Mouse (Mus musculus): ENCODE data around the gene Ulk3. TPM values are rescaled to one million over a fixed set of nuclear protein-coding genes. Genes with fewer than 3 reads are reported as not detected.

Gene Ulk3
- total RNA-seq (2014; fragmentation: Nextera tagmentation) (9.9 and 12.9 TPM in 2 replicates), total RNA-seq (2017) (3.1 and 6.0 TPM in 2 replicates)

DNA sequence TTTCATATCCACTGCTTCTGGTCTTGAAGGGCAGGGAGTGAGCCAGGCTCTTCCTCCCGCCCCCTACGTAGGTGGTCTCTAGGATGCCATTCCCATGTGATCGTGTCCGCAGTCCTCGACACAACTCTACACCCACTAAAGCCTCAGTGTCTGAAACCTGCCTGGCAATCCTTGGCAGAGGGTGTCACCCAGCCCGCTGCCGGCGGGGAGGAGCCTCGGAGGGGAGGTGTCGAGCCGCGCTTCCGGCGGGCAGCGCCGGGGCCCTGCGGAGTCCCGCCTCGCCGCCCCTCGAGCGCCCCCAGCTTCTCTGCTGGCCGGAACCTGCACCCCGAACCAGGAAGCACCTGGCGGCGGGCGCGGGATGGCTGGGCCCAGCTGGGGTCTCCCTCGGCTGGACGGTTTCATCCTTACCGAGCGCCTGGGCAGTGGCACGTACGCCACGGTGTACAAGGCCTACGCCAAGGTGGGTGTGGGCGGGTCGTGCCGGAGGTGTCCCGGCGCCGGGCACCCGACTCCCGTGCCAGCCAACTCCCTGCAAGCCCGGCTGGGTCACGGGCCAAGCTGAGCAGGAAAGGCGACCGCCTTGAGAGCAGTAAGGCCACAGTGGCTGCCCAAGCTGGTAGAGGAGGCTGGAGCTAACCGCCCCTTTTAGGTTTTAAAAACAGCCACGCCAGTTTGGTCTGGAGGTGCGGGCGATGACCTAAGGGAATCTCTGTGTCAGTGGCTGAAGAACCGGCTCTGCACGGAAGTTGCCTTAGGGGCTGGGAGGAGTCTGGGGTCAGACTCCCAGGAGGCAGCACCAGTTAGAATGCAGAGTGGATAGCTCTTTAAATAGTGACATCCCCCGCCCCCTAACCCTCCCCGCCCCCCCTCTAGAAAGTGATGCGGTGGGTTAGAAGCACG, at the start of gene Ulk3:
Ulk3 (plus strand) TSS at position 229 of the 903 bp plus-strand sequence.
- peak; percentile 85 for ATAC-seq (replicated peaks; ENCODE audit: poor library complexity, severe bottlenecking)

DNA sequence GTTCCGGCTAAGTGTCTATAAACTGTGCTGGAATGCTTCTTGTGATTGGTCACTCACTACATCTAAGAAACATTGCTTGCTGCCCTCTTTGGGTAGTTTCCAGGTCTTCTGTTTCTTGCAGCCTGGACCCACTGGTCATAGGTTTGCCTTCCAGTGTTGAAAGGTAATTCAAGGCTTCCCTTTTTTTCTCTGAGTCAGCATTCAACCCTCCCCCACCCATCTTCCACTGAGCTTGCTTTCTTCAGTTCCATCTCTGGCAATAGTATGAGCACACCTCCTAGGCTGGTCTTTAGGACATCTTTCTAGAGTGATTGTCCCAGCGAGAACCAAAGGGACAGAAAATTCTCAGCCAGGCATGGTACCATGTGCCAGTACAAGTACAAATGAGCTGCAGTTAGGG, 49.7 kb upstream of the Ulk3 start:
- ATAC-seq (replicated peaks; ENCODE audit: poor library complexity, severe bottlenecking), result no peak

DNA sequence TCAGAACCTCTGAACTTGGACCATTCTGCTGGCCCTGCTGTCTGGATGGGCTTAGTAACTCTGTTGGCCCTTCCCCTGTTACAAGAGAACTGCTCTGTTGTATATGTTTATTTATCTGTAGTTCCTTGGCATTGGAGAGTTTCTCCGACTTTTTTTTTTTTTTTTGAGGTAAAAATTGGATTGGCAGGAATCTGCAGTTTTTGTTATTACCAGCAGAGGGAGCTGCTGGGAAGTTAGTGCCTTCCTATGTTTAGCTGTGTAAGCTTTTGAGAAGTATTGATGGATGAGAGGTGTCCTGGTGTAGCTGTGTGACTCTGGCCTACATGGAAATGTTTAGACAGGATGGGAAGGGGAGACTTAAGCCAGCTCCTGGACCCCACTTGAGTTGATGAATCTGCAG, 47.9 kb upstream of the Ulk3 start:
- ATAC-seq (replicated peaks; ENCODE audit: poor library complexity, severe bottlenecking), result 0 out of 2 replicates have a peak, but pooled peaks have one; percentile 31

DNA sequence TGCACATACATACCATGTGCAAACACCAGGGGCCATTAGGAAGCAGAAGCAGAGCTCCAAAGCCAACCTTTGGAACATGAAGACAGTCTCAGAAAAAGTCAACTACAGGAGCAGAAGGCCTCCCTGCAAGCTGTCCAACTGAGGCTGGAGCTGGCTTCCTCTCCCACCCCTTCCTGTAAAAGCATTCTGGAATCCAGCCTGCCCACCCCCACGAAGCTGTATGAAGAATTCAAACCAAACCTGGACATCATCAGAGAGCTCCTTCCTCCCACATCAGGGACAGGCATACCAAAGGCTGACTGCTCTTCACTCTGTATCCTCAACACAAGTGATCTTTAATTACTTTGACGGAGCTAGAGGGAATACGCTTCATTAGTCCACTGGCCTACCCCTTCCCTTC, 45.3 kb upstream of the Ulk3 start:
- no peak for ATAC-seq (replicated peaks; ENCODE audit: poor library complexity, severe bottlenecking)

DNA sequence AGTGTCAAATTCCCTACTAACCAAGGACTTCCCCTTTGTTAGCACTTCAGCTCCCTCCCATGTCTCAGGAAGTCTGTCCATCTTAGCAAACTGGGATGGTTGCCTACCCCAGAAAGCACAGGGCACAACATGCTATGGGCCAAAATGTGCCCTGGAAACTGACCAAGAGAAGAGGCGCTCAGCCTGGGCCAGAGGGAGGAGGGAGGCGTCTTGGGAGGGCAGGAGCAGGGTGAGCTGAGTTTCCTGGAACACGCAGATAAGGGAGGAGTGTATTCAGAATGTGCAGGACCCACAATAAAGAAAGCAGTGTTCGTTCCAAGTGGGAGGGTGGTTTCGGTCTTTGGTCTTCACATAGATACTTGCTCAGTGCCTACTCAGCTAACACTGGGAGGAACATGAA, 42.0 kb upstream of the Ulk3 start:
- ATAC-seq (replicated peaks; ENCODE audit: poor library complexity, severe bottlenecking), result no peak

DNA sequence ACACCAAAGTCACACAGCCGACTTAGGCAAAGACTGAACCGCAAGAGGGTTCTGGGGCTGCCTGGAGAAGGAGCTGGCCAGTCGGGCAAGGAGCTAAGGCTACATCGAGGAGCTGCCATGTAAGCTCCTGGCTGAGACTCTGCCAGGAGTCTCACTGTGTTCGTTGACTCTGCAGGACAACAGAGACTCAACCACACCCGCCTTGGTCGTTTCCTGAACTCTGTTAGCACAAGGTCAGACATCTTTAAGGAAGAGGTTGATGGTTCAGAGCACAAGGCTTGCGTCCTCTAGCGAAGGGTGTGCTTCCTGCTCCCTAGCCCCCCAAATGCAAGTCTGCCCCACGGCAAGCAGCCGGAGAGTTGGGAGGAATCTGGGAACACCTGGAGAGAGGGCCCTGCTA, 41.4 kb upstream of the Ulk3 start:
- ATAC-seq (replicated peaks; ENCODE audit: poor library complexity, severe bottlenecking), result no peak

DNA sequence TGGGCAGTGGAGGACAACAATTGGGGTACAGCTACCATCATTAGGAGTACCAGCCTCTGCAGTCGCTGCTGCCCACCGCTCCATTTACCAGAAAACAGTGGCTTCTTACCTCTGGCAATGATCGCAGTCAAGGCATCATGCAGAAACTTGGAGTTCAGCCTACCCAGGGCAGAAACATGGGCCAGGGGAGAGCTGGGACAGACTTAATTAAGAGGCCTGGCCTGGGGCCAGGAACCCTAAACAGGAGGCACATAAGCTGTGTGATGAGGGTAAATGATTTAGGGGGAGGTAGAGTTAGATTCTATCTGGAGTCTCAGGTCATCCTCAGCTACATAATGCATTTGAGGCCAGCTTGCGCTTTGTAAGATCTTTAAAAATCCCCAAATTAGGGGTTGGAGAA, 40.1 kb upstream of the Ulk3 start:
- ATAC-seq (replicated peaks; ENCODE audit: poor library complexity, severe bottlenecking), result no peak

DNA sequence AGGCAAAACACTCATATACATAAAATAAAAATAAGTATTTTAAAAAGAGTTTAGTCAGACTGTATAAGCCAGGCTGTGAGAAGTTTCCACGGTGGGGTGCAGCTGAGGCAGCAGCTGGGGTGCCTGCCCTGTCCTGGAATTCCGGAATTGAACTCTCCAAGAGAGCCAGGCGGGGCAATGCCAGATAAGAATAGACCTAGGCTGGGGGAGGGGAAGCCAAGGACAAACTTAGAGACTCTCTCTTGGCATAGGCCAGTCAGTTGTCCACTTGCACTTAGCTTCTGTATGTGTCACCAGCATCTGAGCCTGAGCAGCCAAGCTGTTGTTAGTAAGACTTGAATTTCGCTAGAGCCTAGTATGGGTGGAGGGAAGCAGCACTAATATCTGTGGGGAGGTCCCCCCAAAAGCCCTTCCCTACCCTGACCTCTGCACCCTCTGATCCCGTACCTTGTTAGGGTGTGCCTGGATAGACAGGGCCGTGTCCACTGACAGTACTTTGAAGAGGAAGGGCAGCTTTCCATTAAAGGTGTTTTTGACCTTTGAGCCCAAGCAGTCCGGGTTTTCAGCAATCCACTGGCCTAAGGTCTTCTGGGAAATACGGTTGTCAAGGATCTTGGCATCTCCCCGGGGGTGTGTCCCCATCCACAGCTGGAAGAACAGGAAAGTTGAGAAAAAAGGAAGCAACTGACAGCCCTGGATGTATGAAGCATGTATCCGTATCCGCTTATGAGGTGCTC, 39.0 kb upstream of the Ulk3 start:
- ATAC-seq (replicated peaks; ENCODE audit: poor library complexity, severe bottlenecking), result no peak

DNA sequence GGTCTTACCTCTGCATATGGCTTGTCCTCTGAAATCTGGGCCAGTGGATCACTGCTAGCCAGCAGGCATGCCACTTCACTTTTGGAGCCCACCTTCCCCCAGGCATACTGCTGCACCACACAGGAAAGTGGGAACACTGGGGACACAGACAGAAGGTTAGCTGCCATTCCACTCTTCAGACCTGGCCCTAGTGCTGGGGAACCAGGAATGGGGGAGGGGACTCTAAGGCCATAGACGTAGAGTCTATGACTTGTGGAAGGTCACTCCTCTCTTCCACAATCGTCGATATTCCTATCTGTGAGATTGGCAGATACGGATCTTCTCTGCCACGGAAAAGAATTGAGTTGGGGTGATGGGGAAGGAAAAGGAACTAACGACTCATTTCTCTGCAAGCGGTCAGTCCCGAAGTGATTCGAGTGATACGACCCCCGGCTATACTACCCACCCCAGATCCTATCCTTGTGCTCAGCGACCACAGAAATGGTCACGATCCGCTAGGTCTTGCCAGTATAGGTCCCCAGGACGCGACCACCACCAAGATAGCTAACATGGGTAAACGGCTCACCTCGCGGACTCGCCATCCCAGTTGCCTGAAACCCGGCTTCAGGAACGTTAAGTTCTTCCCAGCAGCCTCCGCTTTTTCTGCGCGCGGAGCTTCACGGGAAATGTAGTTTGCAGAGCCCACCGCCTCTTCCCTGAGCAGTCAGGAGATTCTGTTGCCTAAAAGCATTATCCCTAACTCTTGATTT, 36.9 kb upstream of the Ulk3 start, which contains the start of gene Mpi:
Mpi (minus strand) TSS at position 625 of the 749 bp plus-strand sequence.
- peak; percentile 54 for ATAC-seq (replicated peaks; ENCODE audit: poor library complexity, severe bottlenecking)

DNA sequence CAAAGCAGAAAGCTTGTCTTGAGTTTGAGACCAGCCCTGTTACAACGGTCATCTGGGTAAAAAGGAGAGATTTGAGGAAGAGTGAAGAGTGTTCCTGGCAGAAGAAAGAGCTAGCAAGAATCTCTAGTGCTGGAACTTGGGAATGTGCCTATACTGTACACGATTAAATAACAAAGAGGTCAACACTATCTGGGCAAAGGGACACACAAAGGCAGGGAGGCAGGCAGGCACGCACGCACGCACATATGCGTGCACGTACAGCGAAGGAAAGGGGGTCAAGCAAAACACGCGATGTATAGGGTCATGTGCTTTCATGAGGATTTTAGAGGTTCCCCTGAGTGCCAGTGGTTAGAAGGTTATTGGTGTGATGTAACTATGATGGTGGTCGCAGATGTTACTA, 36.1 kb upstream of the Ulk3 start:
- no peak for ATAC-seq (replicated peaks; ENCODE audit: poor library complexity, severe bottlenecking)

DNA sequence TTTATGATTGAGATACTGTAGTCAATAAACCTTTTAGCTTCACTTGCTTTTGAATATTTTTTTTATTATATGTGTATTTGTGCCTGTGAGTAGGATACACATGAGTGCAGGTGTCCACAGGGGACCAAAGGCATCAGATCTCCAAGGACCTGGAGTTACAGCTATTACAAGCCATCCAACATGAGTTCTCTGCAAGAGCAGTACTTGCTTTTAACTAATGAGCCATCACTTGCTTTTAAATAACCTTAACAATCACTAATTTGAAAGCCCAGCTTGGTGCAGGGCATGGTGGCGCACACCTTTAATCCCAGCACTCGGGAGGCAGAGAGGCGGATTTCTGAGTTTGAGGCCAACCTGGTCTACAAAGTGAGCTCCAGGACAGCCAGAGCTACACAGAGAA, 34.5 kb upstream of the Ulk3 start:
- no peak for ATAC-seq (replicated peaks; ENCODE audit: poor library complexity, severe bottlenecking)

DNA sequence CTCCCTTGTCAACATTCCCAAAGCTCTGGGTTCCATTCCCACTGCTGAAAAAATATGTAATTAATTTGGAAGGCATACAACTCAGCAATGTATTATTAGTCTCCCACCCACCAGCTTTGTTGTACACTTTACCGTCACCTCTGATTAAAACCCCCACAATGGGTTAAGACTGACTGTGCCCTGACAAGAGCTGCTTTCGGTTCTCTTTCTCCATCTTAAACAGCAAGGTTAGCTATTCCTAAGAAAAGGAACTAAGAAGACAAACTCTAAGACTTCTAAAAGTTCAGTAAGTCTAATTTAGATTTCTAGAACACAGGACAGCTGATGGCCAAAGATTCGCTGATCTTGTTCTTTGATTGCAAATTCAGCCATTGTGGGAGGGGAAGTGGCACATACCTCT, 32.0 kb upstream of the Ulk3 start:
- no peak for ATAC-seq (replicated peaks; ENCODE audit: poor library complexity, severe bottlenecking)

DNA sequence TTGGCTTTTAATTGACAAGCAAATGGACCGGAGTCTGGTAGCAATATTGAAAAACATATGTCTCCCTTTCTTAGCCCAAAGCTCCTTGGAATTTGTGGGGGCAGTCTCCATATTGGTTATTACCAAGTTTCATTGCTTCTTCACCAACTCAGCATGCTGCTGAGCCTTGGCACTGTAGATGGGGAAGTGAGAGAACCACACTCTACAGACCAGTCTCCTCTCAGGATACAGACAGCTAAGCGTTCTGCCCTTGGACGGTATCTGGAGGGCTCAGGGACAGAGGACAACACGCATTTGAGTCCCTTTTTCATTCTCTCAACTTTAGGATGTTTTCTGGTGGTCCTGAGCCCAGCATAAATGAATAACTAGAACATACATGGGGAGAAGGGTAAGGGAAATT, 30.6 kb upstream of the Ulk3 start:
- no peak for ATAC-seq (replicated peaks; ENCODE audit: poor library complexity, severe bottlenecking)

DNA sequence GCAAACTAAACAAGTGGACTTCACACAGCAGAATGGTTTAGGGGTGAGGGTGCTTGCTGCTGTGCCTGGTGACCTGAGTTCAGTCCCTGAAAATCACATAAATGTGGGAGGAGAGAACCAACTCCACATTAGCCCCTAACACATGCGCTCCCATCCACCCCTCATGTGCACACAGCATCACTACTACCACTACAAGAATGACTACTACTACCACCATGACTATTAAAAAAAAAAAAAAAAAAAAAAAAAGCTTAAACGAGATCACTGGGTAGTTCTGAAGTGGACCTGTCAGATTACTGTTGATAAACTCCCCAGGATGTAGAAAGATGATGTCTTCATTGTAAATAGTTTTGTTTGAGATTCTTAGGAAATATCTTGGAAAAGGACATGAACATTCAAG, 29.7 kb upstream of the Ulk3 start:
- no peak for ATAC-seq (replicated peaks; ENCODE audit: poor library complexity, severe bottlenecking)

DNA sequence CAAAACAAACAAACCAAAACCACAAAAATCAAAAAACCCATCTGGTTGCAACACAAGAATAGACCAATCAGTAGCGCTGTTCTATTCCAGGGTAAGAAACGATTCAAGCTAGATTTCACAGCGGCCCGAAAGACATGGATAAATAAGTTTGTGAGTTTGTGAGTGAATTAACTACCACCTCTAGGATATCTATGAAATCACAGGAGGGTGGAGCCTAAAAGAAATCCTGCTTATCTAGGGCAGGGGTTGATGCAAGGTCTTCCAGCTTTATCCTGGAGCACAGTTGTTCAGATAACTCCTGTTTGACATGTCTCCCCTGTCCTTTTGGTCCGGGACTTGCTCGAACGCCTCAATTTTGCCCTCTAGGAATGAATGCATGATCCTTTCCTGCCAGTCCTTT, 29.0 kb upstream of the Ulk3 start:
- ATAC-seq (replicated peaks; ENCODE audit: poor library complexity, severe bottlenecking), result no peak

DNA sequence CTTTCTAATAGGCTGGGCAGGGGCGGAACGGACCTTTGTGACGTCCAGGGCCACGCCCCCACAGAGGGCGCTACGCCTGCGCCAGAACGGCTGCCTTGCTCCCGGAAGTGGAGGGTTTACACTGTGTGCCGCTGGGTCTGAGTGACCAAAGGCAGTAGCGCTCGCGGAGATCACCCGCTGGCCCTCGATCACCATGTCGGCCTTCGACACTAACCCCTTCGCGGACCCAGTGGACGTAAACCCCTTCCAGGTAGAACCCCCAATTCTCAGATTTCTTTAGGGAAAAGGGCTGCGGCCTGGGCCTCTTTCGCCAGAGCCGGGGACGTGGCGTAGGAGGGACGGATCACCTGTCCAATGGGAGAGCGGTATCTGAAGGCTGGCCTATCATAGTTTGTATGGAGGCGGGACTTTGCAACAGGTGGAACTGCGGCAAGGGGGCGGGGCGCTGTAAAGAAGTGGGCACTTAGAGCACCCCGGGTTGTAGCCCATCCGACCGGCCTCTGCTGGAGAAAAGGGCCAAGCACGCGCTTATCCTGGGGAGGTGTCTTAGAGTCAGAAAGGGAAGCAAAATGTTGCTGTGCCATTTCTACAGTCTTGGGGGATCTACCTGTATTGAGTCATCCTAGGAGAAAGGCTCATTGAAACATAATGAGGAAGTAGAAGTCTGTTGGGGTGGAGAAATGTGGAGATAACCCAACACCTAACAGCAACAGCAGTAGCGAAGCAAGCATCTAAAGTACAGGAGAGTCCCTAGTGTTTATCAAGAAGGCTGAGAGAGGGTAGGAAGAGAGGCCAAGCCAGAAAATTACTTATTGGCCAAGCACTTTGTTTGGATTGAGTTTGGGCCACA, 28.2 kb upstream of the Ulk3 start, which contains the start of gene Scamp2:
Scamp2 (plus strand) TSS at position 83 of the 850 bp plus-strand sequence.
- peak; percentile 69 for ATAC-seq (replicated peaks; ENCODE audit: poor library complexity, severe bottlenecking)

DNA sequence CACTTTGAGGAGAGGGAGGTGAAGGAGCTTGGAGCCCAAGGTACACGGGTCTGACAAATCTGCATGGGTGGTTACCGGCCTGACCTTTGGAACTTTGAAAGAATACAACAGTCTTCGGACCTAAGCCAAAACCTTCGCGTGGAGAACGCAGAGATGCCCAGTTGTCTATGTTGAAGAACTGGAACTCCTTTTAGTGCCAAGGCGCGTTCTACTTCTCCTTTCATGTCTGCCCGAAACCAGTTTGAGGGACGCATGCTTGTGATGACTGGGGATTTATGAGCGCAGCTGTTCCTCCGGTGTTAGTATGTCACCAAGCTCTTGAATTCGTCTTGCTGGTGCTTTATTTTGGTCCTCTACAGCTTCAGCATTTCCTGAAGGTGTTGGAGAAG, 27.5 kb upstream of the Ulk3 start:
- peak; percentile 20; the same call in 1 of the 2 replicates for ATAC-seq (replicated peaks; ENCODE audit: poor library complexity, severe bottlenecking)

DNA sequence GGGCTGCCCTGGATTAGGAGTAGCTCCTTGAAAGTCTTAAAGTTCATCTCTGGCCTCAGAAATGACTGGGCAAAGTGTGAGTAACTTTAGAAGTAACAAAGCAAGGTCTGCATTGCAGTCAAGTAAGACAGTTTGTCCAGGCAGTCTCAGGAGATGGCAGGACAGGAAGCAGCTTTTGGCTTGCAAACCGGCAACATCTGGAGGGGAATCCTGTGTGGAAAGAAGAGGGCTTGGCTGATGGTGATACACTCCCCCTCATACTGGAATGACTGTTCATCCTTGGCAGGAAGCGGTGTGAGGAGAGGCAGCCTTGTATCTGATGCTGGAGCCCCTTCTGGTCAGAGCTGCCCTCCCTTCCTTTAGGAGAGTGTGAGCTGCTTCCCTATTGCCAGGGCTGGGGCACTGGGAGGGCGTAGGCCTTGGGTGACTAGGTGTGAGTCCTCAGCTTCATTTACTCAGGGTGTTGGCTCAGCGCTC, 26.3 kb upstream of the Ulk3 start:
- ATAC-seq (replicated peaks; ENCODE audit: poor library complexity, severe bottlenecking), result peak; percentile 56

DNA sequence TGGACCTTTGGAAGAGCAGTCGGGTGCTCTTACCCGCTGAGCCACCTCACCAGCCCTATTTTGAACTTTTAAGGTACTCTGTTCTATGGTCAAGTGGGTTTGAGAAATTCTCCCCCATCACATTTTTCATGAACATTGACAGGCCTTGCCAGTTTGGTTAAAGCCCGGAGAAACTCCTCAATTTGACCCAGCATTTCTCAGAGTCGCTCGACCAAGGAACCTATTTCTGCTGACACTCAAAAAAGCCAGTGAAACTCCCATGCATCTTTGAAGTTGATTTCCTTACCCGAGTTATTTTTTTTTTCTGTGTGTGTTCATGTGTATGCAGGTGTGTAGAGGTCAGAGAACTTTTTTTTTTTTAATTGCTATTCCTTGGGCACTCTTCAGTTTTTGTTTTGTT, 24.6 kb upstream of the Ulk3 start:
- ATAC-seq (replicated peaks; ENCODE audit: poor library complexity, severe bottlenecking), result no peak
